Mouse (Mus musculus): ENCODE data around the gene Pspn. TPM values are rescaled to one million over a fixed set of nuclear protein-coding genes. Genes with fewer than 3 reads are reported as not detected.

The Pspn gene
- polyA plus RNA-seq, 1 experiment from 2014 or later: not detected

DNA sequence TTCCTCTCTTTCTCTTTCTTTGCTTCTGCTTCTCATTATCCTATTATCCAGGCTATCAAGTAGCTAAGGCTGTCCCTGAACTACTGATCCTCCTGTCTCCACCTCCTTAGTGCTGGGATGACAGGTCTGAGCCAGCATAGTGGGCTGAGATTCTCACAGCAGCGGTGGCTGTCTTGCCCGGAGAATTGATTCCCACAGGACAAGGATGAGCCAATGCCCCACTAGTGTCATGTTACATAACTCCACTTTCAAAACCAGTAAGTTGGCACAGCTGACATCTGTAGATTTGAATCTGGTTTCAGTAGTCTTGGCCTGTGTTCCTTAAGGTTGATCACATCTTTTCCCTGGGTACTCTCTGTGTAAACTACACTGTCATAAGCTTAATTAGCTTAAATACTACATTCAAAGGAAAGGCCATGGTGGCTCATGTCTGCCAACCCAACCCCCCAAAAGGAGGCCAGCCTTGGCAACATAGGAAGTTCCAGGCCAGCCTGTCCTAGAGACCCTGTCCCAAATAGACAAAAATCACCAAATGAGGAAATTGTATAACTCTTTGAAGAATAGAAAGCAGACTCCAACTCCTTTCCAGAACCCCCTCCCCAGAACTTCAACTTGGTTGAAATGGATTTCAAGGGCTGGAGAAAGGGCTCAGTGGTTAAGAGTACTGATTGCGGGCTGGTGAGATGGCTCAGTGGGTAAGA, 13.6 kb downstream of the Pspn start:
- Histone ChIP-seq H3K9ac (ENCODE audit: low read depth, low read length) (no peak overlapping the region), H3K4me1 (ENCODE audit: control insufficient read depth, insufficient read depth, low read length) (peaks cover 12% of the 10 kb centered on the region), H3K9me3 (ENCODE audit: control insufficient read depth, low read length) (no peaks in the 10 kb centered on the region), H3K27me3 (replicated peaks; ENCODE audit: control insufficient read depth, insufficient read depth, low read length) (no peaks in the 10 kb centered on the region), H3K27ac (ENCODE audit: low read length) (no peak overlapping the region), H3K4me3 (ENCODE audit: low read length) (no peak overlapping the region), H3K36me3 (ENCODE audit: control insufficient read depth, insufficient read depth, low read length) (no peaks in the 10 kb centered on the region), H3K4me2 (ENCODE audit: low read depth, low read length) (no peak overlapping the region)
- WGBS: 86% methylated on average over 3 of the region's 3 CpGs
- ATAC-seq: no peak

DNA sequence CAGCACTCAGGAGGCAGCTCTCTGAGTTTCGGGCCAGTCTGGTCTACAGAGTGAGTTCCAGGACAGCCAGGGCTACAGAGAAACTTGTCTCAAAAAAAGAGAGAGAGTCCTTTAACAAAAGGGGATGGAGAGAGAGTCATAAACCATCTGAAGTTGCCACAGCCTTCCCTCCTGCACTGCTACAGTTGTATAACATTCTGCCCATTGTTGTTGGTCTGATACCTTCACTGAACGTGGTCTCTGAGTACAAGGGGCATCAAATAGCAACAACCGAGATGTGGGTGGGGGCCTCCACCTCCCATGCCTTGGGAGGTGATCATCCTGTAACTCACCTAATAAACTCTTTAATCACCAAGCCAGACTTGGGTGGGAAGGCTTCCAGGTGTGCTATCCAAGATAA, 14.2 kb downstream of the Pspn start:
- Histone ChIP-seq H3K36me3 (ENCODE audit: control insufficient read depth, insufficient read depth, low read length) (no peaks in the 10 kb centered on the region), H3K27me3 (replicated peaks; ENCODE audit: control insufficient read depth, insufficient read depth, low read length) (no peaks in the 10 kb centered on the region), H3K27ac (ENCODE audit: low read length) (no peak overlapping the region), H3K9me3 (ENCODE audit: control insufficient read depth, low read length) (no peaks in the 10 kb centered on the region), H3K4me2 (ENCODE audit: low read depth, low read length) (no peak overlapping the region), H3K4me3 (ENCODE audit: low read length) (no peak overlapping the region), H3K4me1 (ENCODE audit: control insufficient read depth, insufficient read depth, low read length) (peaks cover 8% of the 10 kb centered on the region; the same call in 1 of the 2 replicates), H3K9ac (ENCODE audit: low read depth, low read length) (no peak overlapping the region)
- no peak for ATAC-seq
- WGBS: 80% methylated on average over 3 of the region's 3 CpGs

DNA sequence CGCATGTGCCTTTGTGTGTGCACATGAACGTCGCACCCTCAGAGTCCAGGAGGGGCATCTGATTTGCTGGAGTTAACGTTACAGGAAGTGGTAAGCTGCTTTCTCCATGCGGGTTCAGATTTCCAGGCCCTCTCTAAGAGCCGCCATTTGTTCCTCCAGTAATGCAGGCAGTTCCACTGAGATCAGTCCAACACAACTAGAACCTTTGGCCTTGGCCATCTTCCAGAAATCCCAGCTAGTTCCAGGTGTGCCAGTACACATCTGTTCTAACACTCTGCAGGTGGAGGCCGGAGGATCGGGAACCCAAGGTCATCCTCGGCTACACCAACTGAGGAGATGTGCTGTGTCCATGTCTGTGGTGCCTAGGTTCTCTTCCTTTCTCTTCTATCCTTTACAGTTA, 14.9 kb downstream of the Pspn start:
- H3K4me3 ChIP-seq (ENCODE audit: low read length): no peak overlapping the region

DNA sequence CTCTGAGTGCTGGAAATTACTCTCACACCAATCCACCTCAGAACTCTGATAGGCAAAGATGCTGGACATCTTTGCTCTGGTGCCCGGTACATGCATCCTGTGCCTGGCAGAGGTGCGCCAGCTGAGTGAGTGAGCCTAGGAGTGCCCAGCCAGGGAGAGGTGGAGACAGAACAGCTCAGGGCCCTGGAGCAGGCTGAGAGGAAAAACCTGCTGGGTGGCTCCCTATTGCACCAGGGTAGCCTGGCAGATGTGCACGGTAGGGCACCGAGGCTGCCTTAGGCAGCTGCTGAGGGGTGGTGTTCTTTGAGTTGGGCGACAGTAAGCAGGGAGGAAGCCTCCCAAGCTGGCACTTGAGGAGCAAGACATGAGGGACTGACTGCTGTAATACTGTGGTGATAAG, 17.8 kb downstream of the Pspn start, which contains the start of gene Acer1:
Gene Acer1, minus strand, starts transcription at position 114 of the 400 bp plus-strand sequence.
- Histone ChIP-seq H3K4me1 (ENCODE audit: control insufficient read depth, insufficient read depth, low read length) (peaks cover 18% of the 10 kb centered on the region), H3K27ac (ENCODE audit: low read length) (peak within 1 kb of the TSS; percentile 73), H3K36me3 (ENCODE audit: control insufficient read depth, insufficient read depth, low read length) (no peaks in the 10 kb centered on the region), H3K27me3 (replicated peaks; ENCODE audit: control insufficient read depth, insufficient read depth, low read length) (no peaks in the 10 kb centered on the region), H3K9ac (ENCODE audit: low read depth, low read length) (peak within 1 kb of the TSS; percentile 32), H3K9me3 (ENCODE audit: control insufficient read depth, low read length) (no peaks in the 10 kb centered on the region), H3K4me3 (ENCODE audit: low read length) (no peak within 1 kb of the TSS), H3K4me2 (ENCODE audit: low read depth, low read length) (peak within 1 kb of the TSS; percentile 24; the same call in 1 of the 2 replicates)
- WGBS: 64% methylated on average over 5 of the region's 5 CpGs
- ATAC-seq: no peak

More for the DNA sequence above, 14.9 kb downstream of the Pspn start:
- no peaks in the 10 kb centered on the region for H3K27me3 ChIP-seq (replicated peaks; ENCODE audit: control insufficient read depth, insufficient read depth, low read length)
- no peak overlapping the region for H3K9ac ChIP-seq (ENCODE audit: low read depth, low read length)
- no peaks in the 10 kb centered on the region for H3K36me3 ChIP-seq (ENCODE audit: control insufficient read depth, insufficient read depth, low read length)
- H3K4me2 ChIP-seq (ENCODE audit: low read depth, low read length): no peak overlapping the region
- no peaks in the 10 kb centered on the region for H3K9me3 ChIP-seq (ENCODE audit: control insufficient read depth, low read length)
- no peak for ATAC-seq
- no peak overlapping the region for H3K27ac ChIP-seq (ENCODE audit: low read length)
- 78% methylated on average over 9 of the region's 9 CpGs for WGBS
- peaks cover 8% of the 10 kb centered on the region; the same call in 1 of the 2 replicates for H3K4me1 ChIP-seq (ENCODE audit: control insufficient read depth, insufficient read depth, low read length)

DNA sequence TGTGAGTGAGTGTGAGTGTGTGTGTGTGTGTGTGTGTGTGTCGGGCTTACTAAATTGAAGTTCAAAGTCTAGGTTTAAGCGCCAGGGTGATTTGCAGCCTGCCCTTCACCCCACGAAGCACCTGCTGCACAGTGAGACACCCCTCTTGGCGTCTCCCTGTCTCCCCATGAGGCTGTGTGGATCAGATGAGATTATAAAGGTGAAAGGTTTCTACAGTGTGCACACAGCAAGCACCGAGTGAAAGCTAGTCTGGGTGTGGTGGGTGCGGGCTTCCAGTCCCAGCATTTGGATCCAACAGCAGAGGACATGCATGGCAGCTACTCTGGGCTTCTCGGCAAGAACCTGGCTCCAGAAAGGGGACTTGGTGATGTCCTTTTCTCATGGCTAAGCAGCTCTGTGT, 18.8 kb downstream of the Pspn start:
- H3K27ac ChIP-seq (ENCODE audit: low read length): peak overlapping the region; percentile 73
- 0 out of 2 replicates have a peak overlapping the region, but pooled peaks have one; percentile 24 for H3K4me2 ChIP-seq (ENCODE audit: low read depth, low read length)
- no peaks in the 10 kb centered on the region for H3K36me3 ChIP-seq (ENCODE audit: control insufficient read depth, insufficient read depth, low read length)
- H3K27me3 ChIP-seq (replicated peaks; ENCODE audit: control insufficient read depth, insufficient read depth, low read length): no peaks in the 10 kb centered on the region
- H3K4me3 ChIP-seq (ENCODE audit: low read length): no peak overlapping the region
- peaks cover 26% of the 10 kb centered on the region for H3K4me1 ChIP-seq (ENCODE audit: control insufficient read depth, insufficient read depth, low read length)
- no peaks in the 10 kb centered on the region for H3K9me3 ChIP-seq (ENCODE audit: control insufficient read depth, low read length)
- no peak overlapping the region for H3K9ac ChIP-seq (ENCODE audit: low read depth, low read length)
- WGBS: 60% methylated on average over 7 of the region's 7 CpGs
- ATAC-seq: peak; percentile 84

DNA sequence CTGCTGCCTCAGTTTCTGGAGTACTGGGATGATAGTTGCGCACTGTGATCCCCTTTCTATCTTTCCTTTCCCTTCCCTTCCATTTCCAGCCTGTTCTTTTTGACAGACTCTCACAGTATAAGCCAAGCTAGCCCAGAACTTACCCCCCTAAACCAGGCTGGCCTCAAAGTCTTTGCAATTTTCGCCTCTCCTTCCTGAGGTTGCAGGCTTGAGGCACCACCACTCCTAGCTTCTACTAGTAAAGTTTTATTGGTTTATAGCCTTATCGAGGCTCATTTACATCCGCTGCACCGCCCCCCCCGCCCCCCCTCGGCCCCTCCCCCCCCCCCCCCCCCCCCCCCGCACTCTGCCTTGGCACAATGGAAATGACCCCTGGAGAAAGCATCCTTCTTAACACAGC, 20.3 kb downstream of the Pspn start:
- H3K4me2 ChIP-seq (ENCODE audit: low read depth, low read length): 0 out of 2 replicates have a peak overlapping the region, but pooled peaks have one; percentile 1
- ATAC-seq: peak; percentile 40; the same call in 1 of the 2 replicates

DNA sequence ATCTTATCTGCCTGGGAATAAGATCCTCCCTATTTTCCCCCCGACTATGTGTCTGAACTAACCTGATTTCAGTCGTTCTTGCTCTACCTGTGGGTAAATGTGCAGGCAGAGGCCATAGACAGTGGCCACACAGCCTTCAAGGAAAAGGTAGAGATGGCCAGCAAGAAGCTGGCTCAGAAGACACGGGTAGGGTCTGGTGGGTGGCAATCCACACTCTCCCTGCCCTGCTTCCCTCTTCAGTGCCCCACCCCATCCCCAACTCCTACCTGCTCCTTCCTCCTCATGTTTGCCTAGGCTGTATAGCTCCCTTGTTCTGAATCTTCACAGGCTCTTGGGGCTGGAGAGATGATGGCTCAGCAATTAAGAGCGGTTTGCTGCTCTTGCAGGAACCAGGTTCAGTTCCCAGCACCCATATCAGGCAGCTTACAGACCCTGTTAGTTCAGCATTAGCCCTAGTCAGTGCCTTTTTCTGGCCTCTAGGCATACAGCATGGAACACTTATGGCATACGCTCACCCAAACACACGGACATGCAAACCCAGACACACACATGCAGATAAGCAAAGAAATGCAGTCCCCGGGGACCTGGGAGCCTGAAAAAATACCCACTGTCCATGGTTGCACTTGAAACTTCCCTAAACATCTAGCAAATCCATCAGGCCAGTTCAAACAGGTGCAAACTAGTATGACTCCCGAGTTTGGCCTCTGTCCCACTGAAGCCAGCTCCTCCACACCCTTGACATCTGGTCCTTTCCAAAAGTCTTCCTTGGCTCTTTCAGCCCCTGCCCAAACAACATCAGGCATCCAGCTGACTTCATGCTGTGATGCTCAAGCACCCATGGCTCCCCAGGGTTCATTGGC, 23.1 kb downstream of the Pspn start:
- 65% methylated on average over 8 of the region's 8 CpGs for WGBS
- Histone ChIP-seq H3K4me1 (ENCODE audit: control insufficient read depth, insufficient read depth, low read length) (peaks cover 26% of the 10 kb centered on the region), H3K9me3 (ENCODE audit: control insufficient read depth, low read length) (no peaks in the 10 kb centered on the region), H3K27me3 (replicated peaks; ENCODE audit: control insufficient read depth, insufficient read depth, low read length) (no peaks in the 10 kb centered on the region), H3K27ac (ENCODE audit: low read length) (peak overlapping the region; percentile 76), H3K4me3 (ENCODE audit: low read length) (no peak overlapping the region), H3K4me2 (ENCODE audit: low read depth, low read length) (no peak overlapping the region), H3K9ac (ENCODE audit: low read depth, low read length) (peak overlapping the region; percentile 21; the same call in 1 of the 2 replicates), H3K36me3 (ENCODE audit: control insufficient read depth, insufficient read depth, low read length) (no peaks in the 10 kb centered on the region)
- peak; percentile 29 for ATAC-seq

More for the DNA sequence above, 20.3 kb downstream of the Pspn start:
- 18% methylated on average over 6 of the region's 8 CpGs for WGBS
- H3K9ac ChIP-seq (ENCODE audit: low read depth, low read length): peak overlapping the region; percentile 36; the same call in 1 of the 2 replicates
- no peaks in the 10 kb centered on the region for H3K9me3 ChIP-seq (ENCODE audit: control insufficient read depth, low read length)
- H3K27me3 ChIP-seq (replicated peaks; ENCODE audit: control insufficient read depth, insufficient read depth, low read length): no peaks in the 10 kb centered on the region
- H3K27ac ChIP-seq (ENCODE audit: low read length): peak overlapping the region; percentile 55
- no peaks in the 10 kb centered on the region for H3K36me3 ChIP-seq (ENCODE audit: control insufficient read depth, insufficient read depth, low read length)
- H3K4me1 ChIP-seq (ENCODE audit: control insufficient read depth, insufficient read depth, low read length): peaks cover 28% of the 10 kb centered on the region
- H3K4me3 ChIP-seq (ENCODE audit: low read length): no peak overlapping the region

DNA sequence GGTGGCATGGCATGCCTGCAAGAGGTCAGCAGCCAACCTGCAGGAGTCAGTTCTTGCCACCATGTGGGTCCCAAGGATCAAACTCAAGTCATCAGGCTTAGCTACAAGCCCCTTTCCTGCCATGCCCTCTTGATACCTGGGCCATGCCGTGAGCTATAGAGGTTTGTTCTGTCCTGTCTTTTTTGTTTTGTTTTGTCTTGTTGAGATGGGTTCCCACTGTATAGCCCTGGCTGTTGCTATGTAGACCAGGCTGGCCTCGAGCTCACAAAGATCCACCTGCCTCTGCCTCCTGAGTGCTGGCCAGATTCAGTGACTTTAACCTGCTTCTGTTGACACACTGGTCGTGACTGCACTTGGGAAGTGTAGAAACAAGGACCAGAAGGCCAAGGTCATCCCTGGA, 24.4 kb downstream of the Pspn start:
- ATAC-seq: no peak
- H3K4me1 ChIP-seq (ENCODE audit: control insufficient read depth, insufficient read depth, low read length): peaks cover 24% of the 10 kb centered on the region
- H3K27ac ChIP-seq (ENCODE audit: low read length): no peak overlapping the region
- WGBS: 74% methylated on average over 3 of the region's 3 CpGs
- no peak overlapping the region for H3K4me3 ChIP-seq (ENCODE audit: low read length)
- H3K4me2 ChIP-seq (ENCODE audit: low read depth, low read length): no peak overlapping the region
- no peak overlapping the region for H3K9ac ChIP-seq (ENCODE audit: low read depth, low read length)
- H3K27me3 ChIP-seq (replicated peaks; ENCODE audit: control insufficient read depth, insufficient read depth, low read length): no peaks in the 10 kb centered on the region
- no peaks in the 10 kb centered on the region for H3K36me3 ChIP-seq (ENCODE audit: control insufficient read depth, insufficient read depth, low read length)
- H3K9me3 ChIP-seq (ENCODE audit: control insufficient read depth, low read length): no peaks in the 10 kb centered on the region

DNA sequence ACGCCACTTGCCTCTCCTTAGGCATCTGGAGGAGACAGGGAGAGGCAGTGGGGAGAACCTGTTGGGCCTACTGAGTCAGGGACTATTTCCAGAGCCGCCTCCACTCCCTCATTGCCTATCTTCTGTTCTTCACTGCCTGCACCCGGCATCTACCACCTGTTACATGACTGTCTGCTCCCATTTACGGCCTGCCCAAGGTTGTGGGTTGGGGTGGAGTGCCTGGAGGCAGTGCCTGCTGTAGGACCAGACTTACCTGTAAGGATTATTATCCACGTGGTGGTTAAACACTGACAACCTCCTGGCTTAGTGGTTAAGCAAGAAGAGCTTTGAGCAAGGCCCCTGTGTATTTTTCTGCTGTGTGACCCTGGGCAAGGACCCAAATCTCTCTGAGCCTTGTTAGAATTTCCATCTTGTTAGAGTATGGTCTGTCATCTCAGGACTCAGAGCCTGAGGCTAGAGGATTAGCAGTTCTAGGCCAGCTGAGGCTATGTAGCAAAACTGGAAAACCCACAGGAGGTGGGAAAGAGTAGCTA, 25.0 kb downstream of the Pspn start:
- Histone ChIP-seq H3K27ac (ENCODE audit: low read length) (peak overlapping the region; percentile 12; the same call in 1 of the 2 replicates), H3K27me3 (replicated peaks; ENCODE audit: control insufficient read depth, insufficient read depth, low read length) (no peaks in the 10 kb centered on the region), H3K9ac (ENCODE audit: low read depth, low read length) (no peak overlapping the region), H3K4me2 (ENCODE audit: low read depth, low read length) (no peak overlapping the region), H3K4me3 (ENCODE audit: low read length) (no peak overlapping the region), H3K4me1 (ENCODE audit: control insufficient read depth, insufficient read depth, low read length) (peaks cover 24% of the 10 kb centered on the region), H3K36me3 (ENCODE audit: control insufficient read depth, insufficient read depth, low read length) (no peaks in the 10 kb centered on the region), H3K9me3 (ENCODE audit: control insufficient read depth, low read length) (no peaks in the 10 kb centered on the region)
- WGBS: 52% methylated on average over 5 of the region's 5 CpGs
- peak; percentile 54 for ATAC-seq
